Mouse (Mus musculus) monocyte, adult 59 days (primary cell): ENCODE data around the gene Map6. TPM values are rescaled to one million over a fixed set of nuclear protein-coding genes. Genes with fewer than 3 reads are reported as not detected.

ENCODE experiments used
- total RNA-seq, 2 experiments: library from RNA; stranded (reverse); gene quantifications; one replicate each; pipeline ENCODE4 v1.2.4; 2023

Map6 gene
- 1 to 10 TPM; 5.3 to 8.2 TPM for total RNA-seq

DNA sequence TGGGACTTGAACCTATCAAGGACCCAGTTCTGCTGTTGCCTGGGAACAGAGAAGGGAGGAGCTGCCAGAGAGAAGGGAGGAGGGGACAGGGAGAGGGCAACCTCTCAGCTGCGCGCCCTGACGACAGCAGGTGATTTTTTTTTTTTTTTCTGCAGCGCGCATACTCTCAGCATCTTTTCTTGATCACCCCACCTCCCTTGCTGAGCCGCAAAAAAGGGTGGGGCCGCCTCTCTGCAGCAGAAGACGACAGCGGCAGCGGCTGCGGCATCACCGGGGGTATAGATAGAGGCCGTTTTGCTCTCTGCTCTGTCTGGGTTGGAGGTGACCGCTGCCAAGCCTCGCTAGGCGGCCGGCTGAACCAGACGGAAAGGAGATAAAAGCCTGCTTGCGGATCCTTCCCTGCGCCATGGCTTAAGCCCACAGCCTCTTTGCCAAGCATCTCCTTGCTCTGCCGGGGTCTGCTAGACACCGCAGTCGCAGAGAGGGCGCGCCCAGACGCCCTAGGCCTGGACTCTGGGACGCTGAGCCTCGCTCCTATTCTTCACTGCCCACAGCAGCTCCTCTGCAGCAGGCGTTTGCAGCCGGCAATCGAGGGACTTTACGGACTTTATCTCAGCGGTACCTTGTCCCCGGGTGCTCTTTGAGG lies at the start of gene Map6:
Map6 (plus strand) TSS at position 197 of the 646 bp plus-strand sequence.

DNA sequence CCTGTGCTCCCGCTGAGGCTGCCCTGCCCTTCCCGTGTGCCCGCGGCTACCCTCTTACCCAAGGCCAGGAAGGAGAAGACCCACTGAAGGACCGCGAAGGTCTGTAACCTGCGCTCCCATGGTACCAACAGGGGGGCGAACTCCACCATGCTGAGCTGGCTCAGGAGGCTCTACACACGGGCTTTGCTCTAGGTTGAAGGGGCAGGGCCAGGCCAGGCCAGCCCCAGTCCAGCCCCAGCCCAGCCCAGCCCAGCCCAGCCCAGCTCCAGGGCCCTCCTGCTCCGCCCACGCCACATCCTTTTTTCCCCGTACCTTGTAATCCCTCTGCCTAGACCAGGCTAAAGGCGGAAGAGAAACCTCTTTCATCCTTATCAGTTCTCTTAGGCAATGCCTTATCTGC lies 28.8 kb upstream of the Map6 start, which contains the start of gene Mogat2:
Mogat2 (minus strand) TSS at position 203 of the 400 bp plus-strand sequence.

DNA sequence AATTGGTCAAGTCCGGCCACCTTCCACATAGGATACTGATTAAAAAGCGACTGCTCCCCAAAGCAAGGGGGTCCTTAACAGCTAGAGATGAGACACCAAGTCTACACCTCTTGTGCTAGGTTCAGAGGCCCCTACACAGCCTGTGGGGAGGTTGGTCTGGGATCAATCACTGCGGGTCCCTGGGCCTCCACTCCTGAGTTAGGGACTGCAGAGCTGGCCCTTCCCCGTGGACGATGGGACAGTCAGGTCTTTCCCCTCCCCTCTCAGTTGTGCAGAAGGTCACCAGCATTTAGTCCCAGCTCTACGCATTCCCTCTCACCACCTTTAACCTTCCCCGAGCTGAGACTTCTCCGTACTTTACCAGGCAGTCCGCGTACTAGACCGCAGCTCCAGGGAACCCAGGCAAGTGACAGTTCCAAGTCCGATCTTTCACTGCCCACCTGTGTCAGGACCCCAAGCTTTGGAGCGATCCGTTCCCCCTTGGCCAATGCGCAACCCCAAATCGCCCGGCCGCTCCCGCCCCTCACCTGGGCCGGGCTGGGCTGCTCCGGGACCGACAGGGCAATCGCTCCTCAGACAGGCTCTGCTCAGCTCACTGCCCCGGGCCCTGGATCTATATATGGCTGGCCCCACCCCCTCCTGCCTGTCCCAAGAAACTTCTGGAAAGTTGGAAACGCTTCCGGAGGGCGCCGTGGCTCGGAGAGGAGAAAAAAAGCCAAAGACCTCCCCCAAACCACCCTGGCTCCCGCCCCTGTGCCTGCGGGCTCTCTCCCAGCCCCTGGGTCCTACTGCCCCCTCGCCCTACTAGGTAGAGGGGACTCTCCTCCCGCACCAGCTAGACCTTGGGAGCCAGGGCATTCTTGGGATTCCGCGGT lies 85.5 kb downstream of the Map6 start, which contains the start of gene Serpinh1:
Serpinh1 (minus strand) TSS at position 714 of the 875 bp plus-strand sequence.

DNA sequence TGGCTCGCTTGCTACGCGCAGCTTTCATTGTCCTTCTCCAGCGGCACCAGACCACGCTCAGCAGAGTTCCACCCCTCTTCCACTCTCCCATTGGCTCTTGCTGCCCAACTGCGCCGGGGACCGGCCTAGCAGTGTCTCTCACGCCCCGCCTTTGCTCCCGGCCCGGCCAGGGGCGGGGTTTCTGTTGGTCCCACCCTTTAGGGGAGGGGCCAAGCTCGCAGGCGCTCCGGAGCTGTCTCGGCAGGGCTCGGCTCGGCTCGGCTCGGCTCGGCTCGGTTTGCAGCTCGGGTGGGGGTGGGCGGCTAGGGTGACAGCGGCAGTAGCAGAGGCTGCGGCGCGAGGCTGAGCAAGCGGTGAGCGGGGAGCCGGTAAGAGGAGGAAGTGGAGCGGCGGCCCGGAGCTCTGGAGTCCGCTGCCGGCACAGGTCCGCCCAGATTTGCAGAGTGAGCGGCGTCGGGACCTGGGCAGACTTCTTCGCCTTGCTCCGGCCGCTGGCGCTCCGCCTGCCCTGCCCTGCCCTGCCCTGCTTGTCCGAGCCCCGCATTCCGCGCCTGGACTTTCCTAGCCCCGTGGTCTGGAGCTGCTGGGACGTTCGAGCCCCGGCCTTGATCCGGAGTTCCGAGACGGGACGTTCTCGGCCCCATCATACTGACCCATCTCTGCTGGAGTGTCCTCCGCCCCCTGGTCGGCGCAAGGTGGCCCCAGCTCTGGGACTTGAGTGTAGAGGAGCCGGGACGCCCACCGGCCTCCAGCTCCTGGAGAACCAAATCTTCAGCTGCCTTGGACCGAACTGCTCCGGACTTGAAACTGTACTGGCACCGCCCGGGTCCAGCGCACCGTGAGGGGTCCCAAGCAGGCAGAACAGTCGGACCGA lies 114.2 kb downstream of the Map6 start, which contains the start of gene Gdpd5:
Gdpd5 (plus strand) TSS at position 201 of the 874 bp plus-strand sequence.

Other genes starting within 250 kb of the Map6 start
- gene Uvrag, start 126.3 kb upstream of the Map6 start, total RNA-seq: 100 to 1,000 TPM; 191 to 196 TPM
- gene Dgat2, start 84.7 kb upstream of the Map6 start, total RNA-seq: 10 to 100 TPM; 40.4 to 42.2 TPM
- gene Mogat2, start 28.8 kb upstream of the Map6 start, total RNA-seq: not detected
- gene Serpinh1, start 85.8 kb downstream of the Map6 start, total RNA-seq: 1 to 10 TPM in 1 of 2 experiments, not detected in 1; 1.4 TPM
- gene Gdpd5, start 114.0 kb downstream of the Map6 start, total RNA-seq: 10 to 100 TPM in 1 of 2 experiments, 1 to 10 TPM in 1; 8.5 to 15.9 TPM
- 1 to 10 TPM in 1 of 2 experiments, under 1 TPM in 1; 0.55 to 1.2 TPM for gene Klhl35, start 198.6 kb downstream of the Map6 start, total RNA-seq
- gene Rps3, start 216.3 kb downstream of the Map6 start, total RNA-seq: 100 to 1,000 TPM; 620 to 759 TPM